Mouse (Mus musculus) left cerebral cortex, adult 9 months (tissue): ENCODE measurements around the gene Dock9.
A peak's percentile ranks its signal among the peaks of the same experiment; 100 is the strongest.

Source experiments
- DNase-seq, 2 experiments: peaks; one replicate each; pipeline ENCODE4 v3.0.0; 2022; ENCODE audit warnings: low spot score in 2 of 2

Dock9 gene

DNA sequence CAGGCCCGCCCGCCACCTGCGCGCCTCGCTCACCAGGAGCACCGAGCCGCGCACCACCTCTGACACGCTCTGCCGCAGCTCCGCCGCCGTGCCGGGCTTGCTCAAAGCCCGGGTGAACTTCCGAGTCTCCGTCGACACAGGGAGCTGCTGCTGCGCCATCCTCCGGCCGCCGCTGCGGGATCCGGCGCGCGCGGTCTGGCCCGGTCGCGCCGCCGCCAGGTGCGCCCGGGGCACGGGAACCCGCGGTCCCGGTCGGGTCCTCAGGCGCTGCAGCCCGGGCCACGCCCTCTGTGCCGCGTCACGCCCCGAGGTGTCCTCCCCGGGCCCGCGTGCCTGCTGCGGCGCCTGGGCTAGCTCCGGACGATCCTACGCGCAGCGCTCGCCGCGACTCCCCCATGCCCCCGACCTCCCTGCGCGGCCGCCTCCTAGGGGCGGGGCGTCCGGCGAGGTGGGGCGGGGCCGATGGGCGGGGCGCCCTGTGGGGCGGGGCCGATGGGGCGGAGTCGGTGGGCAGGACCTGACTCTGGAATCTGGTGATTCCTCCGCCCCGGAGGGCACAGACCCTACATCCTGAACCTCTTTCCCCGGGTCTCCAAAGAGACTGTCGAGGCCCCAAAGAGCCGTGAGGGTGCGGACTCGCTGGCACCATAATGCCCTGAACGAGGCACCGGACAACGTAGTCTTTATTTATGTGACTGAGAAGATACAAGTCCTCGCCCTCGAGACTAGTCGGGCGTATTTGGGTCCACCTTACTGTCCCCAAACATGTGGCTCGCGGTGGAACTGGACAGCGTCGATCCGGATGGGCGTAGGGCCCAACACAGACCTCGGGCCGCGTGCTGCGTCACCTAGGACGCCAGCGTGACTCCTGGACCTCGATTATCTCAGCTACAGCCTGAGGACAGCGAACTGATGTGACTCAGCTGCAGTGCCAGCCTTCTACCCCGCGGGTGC is at the start of gene Dock9:
Dock9 (minus strand) TSS at position 381 of the 954 bp plus-strand sequence.
- peak; percentile 76 to 78 for DNase-seq

DNA sequence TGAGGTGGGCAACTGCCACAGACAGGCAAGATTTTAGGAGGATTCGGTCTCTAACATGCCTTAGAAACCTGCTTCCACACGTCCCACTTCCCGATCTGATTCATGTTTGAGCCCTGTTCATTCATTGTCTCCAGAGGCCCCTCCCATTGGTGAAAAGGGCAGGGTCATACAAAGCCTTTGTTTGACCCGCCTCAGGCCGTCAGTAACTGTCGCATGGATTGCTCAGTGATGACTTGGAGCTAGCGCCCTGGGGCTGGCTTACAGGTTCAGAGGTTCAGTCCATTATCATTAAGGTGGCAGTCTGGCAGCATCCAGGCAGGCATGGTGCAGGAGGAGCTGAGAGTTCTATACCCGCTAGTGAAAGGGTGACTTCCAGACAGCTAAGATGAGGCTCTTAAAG is 46.8 kb upstream of the Dock9 start:
- DNase-seq = no peak

DNA sequence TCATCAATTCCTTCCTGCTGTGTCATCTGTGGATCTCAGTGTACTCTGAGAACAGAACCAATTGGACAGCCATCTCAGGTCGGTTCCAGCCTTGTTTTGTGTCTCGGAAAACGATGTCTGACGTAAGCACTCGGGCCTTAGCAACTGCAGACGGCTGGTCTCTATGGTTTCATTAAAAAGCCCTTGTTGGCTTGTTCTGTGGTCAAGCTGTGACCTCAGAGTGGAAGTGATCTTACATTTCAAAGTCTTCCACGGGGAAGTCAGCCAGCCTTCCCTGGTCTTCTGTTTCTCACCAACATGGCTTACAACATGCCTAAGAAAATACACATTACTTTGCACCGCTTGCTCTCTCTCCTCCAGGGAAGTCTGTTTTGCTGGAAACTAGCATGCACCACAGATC is 42.6 kb upstream of the Dock9 start:
- no peak for DNase-seq

DNA sequence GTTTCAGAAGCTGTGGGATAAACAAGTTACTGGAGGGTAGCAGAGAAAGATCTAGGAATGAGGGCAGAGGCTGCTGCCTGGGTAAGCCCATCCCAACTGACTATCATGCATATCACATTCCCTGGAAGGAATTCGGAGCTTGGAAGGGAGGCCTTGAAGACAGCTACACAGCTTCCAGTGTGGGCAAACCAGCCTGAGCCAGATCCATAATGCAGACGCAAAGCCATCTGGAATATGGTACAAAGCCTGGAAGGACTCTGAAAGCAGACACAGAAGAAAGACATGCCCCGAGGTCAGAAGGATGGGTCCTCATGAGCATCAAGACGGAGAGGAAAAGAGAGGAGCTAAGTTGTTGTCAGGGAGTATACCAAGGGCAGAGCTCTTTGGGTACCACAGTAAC is 40.5 kb upstream of the Dock9 start:
- DNase-seq = no peak

DNA sequence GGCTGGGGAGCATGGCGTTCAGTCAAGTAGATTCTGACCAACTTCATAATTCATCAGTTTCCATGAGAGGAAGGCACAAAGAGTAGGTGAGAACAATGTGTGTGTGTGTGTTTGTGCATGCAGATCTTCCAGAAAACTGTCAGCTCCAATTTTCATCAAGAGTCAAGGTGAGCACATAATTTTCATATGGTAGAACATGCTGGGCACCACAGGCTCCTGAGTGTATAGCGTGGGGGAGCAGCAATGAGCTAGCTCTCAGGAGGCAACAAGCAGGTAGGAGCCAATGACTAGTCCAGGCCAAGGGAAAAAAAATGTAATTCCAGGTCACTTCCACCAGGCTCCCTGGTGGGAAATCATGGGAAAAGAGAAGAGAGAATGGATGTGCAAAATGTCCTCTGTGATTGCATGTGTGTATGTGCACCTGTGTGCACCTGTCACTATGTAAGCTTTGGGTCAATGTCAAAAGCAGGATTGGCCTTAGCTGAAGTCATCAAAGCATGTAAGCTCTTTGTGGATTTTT is 35.4 kb upstream of the Dock9 start:
- no peak for DNase-seq

DNA sequence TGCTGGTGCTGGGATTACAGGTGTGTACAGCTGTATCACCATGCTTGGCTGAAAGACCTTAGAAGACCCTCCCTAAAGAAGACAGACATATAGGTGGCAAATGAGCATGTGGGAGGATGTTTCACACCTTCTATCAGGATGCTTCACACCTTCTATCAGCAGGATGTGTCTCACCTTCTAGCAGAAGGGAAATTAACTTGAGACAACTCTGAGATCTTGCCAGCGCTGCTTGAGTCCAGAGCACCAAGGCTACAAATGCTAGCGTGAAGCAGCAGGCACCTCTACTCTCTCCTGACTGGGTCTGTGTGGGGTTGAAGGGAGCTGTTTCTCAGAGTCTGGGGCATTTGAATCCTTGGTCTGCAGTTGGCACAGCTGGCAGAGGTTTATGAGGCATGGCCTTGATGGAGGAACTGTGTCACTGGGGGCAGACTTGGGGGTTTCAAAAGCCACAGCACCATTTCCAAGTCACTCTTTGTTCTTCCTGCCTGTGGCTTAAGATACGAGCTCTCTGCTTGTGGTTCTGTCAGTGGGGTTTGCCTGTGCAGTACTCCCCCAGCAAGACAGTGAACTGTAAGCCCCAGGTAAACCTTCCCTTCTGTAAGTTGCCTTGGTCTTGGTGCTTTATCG is 32.3 kb upstream of the Dock9 start:
- no peak for DNase-seq

DNA sequence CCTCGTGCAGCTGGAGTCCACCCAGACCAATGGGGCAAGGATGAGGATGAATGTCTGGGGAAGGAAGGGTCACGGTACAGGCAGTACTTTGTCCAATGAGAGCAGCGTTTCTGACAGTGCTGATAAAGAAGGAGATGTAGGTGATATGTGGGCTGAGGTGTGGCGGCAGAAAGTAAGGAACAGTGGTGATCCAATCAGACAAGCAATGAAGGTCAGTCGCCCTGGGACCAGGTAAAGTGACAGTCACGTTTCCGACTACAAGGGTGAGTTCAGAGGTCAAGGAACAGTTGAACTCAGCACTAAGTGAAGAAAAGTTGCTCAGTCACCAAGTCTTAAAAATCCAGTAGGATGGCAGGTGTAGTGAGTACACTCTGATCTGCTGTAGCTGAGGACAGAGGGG is 29.5 kb upstream of the Dock9 start:
- no peak for DNase-seq

DNA sequence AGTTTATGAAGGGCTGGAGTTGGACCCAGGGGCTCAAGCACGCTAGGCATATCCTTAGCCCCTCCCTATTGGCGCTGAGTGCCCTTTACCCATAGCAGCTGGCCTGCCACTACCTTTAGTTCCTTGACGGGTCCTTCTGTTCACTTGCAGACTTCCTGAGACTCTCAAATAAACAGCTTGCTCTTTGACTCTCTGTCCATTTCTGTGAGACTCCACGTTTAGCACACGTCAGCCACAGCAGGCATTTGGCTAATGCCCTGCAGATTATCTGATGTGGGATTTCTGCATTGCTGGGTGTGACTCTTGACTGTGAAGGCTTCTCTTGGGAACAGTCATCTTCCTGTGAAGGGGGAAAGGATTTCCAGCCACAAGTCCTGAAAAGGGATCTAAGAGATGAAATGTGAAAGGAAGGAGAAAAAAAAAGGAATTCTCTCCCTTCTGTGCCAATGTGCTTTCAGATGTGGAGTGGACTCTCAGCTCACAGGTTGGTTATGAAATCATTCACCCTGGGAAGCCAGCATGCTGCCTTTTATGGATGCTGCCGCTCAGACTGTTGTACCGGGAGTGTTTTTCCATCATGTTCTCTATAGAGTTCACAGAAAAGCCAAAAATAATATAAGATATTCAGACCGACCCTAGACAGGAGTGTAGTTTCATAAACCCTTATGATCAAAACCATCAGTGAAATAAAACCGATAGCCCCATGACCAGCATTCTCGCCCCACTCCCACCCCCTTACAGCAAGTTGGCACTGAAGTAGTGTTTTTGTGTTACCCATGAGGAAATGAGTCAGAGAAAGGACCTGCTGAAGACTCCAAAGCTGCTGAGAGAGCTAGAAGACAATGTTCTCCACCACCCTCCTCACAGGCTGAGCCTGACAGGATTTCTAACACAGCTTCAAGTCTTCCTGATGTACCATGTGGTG is 28.1 kb upstream of the Dock9 start:
- peak in 1 of 2 experiments; percentile 47 for DNase-seq

DNA sequence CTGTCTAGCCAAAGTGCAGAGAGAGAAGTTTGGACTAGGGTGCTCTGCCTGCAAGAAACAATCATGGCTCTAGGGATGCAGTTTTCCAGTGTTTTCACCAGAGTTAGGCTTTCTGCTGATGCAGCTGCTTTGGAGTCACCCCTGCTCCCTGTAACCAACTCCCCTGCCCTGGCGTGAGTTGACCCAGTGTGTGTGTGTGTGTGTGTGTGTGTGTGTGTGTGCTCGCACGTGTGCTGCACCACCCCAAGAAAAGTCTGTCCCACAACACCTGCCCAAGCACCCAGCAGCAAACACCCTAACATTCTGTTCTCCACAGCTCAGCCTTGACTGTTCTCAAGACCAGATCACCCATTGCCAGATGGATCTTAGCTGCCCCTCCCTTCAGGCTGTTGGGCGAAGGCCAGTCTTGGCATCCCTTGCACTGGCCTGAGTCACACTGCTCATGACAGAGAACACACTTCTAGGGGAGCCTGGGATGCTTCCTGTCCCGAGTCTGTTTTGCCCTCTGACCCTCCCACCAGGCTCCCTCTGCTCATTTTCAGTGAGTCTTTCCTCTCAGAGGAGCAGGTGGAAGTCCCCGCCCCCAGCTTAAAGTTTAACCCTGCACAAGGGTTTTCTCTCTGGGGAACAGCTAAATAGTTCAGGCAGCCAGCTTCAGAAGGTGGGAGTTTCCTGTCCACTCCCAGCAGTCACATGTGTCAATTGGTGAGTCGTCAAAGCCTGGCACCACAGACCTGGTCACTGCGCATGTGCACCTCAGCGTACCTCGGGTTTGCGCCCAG is 26.9 kb upstream of the Dock9 start:
- DNase-seq = peak in 1 of 2 experiments; percentile 5

DNA sequence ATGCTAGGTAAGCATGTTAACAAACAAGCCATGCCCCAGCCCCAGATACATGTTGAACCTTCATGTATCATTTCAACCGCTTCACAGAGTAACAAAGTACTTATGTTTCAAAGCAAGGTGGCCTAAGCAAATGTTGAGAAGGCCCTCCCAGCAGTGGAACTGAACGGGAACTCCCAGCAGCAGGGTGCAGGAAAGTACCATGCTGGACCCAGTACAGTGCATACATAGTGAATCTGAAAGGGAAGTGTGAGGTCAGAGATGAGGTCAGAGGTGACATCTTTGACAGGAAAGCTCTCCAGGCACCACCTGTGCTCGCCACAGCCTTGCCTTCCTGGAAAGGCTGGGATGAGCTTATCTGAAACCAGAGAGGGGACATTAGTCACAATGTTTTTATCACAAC is 25.4 kb upstream of the Dock9 start:
- no peak for DNase-seq

DNA sequence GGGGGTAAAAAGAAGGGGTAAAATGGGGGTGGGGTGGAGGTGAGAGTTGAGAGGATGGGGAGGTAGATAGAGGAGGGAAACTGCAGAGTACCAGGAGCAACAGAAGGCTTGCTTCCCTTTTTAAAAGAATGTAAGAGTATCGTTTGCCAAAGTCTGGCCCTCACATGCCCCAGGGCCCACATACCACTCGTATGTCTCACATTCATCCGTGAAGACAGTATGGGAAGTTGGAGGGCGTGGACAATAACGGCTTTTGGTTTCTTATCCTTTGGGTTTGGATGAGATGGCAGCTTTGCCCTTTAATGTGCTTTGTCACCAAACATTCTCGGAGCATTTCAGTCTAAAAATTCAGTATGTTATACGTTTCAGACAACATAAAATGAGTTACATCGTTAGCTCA is 24.9 kb upstream of the Dock9 start:
- DNase-seq = no peak

DNA sequence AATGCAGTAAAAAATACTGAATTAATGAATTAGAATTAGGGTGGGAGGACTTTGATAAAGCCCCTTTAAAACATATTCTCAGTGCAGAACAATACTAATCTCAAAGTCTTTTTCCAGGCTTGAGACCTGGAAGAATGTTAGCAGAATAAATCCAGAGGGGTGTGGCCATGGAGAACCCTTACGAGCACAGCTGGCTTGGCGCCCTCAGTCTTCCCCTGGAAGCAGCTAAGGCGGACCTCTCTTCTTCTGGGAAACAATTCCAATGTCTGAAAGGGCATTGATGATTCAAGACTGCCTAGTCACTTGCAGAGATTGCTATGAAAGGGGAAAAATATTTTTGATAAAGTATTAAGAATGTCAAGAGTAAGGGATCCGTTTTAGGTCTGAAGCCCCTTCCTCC is 9.2 kb upstream of the Dock9 start:
- DNase-seq = no peak

DNA sequence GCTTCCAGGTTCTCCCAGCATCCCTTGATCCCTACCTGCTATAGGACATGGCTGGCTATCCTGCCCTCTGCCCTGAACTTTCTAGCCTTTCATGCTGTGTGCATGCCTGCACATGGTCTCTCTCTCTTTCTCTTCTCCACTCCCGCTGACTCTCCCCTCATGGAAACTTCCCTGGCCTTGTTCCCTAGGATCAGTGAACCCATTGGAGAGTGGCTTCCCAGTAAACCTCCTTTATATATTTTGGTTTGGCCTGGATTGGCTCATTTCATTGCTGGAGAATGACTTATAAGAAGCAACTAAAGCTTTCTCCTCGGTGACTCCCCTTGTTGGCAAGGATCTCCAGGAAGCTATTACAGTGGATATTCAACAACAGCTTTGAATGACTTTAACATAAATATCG is 8.7 kb upstream of the Dock9 start:
- DNase-seq = no peak

DNA sequence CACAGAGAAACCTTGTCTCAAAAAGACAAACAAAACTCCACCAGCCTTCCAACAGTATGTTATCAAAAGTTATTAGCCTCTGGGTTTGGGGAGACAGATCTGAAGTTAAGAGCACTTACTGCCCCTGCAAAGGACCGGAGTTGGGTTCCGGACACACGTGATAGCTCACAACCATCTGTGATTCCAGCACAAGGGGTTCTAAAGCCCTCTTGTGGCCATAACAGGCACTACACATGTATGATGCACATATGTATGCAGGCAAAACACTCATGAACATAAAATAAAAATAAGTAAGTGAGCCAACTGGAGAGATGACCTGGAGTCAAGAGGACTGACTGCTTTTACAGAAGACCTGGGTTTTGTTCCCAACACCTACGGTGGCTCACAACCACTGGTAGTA is 6.8 kb upstream of the Dock9 start:
- no peak for DNase-seq

DNA sequence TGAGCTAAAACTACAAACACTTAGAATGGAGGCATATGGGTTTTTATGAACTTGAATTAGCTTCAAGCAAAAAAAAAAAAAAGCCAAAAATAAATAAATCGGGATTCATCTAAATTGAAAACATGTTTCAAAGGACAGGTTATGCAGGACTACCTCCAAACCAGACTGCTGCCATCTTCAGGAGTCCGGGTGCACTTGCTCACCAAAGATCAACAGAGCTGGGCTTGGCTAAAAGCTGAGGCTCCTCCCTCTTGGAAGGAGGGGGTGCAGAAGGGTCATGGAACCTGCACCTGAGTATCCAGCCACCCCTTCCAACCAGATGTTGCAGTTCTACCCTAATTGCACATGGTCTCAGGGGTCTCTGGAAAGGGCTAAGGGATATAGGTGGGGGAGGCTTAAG is 3.3 kb upstream of the Dock9 start:
- DNase-seq = no peak

DNA sequence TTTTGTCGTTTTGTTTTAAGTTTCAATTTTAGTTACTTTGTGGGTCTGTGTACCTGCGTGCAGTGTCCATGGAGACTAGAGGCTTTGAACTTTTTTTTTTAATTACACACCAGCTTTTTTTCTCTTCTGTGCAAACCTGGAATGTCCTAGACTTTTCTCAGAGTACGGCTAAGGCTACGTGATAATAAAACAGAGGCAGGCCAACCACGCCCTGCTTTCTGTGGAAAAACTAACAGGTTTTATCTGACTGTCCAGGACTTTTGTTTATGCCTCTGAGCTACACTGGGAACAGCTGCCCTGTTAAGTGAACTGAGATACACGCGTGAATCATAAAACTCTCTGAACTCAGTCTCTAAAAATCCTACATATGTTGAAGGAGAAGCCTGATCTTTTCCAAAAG is 1.5 kb upstream of the Dock9 start:
- DNase-seq = no peak

DNA sequence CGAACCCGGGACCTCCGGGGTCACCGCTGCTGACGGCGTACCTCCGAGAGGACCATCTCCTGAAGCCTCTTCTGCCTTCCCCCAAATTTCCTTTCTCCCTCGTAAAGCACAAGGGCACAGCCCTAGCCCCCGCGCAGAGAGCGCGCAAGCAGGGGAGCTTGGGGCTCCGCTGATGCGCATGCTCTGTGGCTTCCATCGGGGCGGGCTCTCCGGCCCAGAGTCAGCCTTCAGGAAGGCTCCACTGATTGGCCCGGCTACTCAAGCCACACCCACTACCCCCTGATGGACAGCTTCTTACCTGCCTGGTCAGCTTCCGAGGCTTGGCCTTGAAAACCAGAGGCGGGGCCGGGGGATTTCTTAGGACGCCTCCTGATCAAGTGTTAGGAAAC is 768 bp upstream of the Dock9 start:
- DNase-seq = peak; percentile 89 to 94

DNA sequence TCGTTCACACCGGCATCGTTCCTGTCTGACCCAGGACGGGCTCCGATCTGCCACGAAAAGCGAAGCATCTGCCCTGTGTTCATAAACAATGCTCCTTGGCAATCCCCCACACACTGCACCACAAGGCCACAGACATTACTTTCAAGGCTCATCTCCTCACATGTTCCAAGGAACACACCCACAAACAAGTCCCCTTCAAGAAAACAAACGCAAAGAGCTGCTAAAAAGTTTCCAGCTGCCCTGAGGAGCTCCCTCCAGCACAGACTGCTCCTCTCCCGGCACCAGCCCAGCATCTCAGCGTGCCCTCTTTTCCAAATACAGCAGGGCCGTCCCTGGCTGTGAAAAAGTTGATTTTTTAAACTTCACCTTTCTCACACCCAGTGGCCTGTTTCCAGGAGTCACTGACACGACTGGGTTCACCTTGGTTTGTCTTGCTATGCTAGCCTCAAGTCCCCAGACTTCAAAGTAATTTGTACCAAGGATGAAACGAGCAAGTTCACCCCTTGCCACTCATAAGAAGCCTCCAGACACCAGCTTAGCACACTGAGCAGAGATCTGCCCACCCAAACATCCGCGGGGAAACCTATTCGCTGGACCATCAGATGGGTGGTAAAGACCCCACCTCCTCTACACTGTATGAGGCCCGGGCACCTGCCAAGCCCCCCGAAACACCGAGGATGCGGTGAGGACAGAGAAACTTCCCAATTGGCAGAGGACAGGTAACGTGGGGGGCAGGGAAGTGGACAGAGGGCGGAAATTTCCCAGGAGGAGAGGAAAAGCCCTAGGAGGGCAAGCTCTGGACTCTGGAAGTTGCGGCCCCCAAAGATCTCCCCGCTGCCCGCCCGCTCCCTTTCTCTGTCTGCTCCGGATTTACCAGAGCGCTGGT is 823 bp downstream of the Dock9 start:
- no peak for DNase-seq

DNA sequence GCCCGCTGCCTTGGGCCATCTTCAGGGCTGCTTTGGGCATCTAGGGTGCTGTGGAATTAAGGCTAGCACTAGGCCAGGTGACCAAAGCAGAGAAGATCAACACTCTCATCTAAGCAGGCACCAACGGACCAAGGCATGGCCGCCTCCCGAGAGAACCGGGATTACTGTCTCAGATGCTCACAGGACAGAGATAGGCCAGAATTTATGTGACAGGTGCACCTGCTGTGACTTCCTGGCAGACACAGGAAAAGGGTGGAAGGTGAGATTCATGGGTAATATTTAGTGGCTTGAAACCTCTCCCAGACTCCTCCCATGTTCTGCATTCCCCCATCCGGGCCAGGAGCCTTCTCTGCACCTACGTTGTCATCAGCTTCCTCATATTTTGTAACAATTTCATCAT is 2.1 kb downstream of the Dock9 start:
- DNase-seq = no peak

DNA sequence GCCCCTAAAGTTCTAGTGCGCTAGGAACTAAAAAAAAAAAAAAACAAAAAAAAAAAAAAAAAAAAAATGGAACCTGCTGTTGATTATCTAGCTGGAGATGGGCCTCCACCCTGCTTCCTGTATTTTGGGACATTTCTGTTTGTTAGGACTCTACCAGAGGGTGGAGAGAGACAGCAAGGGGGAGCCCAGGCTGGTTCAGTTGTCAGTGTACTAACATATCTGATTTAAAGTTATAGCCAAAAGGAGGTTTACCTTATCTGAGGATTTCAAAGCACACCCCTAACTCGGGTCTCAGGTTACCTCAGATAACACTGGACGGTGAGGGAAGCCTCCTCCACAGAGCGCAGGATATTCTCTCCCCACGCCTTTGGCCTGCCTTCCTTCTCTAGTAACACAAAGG is 4.0 kb downstream of the Dock9 start:
- no peak for DNase-seq
